Mouse (Mus musculus) left cerebral cortex, postnatal 10 days (tissue): ENCODE data around the gene Polr2c. TPM values are rescaled to one million over a fixed set of nuclear protein-coding genes. Genes with fewer than 3 reads are reported as not detected.

ENCODE experiments used
- DNase-seq, 2 experiments: peaks; one replicate each; pipeline ENCODE4 v3.0.0; 2021 to 2022; ENCODE audit warnings: low spot score in 2 of 2, mixed read lengths in 1 of 2; ENCODE audit errors: extremely low spot score in 1 of 2
- intact Hi-C: fragments of 180-260 bp; cut with DNase I; formaldehyde crosslinking; loops from one replicate; pipeline ENCODE4 v1.15.1; 2025
- total RNA-seq, 2 experiments: library from RNA; stranded (reverse); gene quantifications; 2 replicates each; pipeline ENCODE4 v1.2.3; 2021

Gene Polr2c
- total RNA-seq, 2 experiments from 2014 or later = 50.9 to 55.1 TPM

DNA sequence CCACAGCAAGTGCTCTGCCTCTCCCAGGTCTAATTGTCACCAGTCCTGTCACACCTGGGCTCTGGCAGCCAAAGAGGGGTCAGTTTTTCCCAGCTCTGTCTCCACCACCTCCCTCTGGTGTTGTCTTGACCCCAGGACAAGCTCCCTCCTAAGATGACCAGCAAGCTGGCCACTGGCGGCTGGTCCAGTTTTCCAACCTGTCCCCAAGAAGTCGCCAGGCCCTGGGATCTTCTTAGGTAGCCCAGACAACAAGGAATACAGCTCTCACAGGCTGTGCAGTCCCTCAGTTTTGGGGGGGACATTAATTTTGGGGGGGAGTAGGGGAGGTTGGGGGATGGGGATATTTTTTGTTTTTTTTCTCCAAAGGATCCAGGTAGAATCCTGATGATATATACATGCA is 15.3 kb downstream of the Polr2c start:
- DNase-seq = no peak
- intact Hi-C loops = loop anchor here (5.0 kb wide), 1 partner anchor 35 kb away; no protein-coding TSS in a partner anchor

DNA sequence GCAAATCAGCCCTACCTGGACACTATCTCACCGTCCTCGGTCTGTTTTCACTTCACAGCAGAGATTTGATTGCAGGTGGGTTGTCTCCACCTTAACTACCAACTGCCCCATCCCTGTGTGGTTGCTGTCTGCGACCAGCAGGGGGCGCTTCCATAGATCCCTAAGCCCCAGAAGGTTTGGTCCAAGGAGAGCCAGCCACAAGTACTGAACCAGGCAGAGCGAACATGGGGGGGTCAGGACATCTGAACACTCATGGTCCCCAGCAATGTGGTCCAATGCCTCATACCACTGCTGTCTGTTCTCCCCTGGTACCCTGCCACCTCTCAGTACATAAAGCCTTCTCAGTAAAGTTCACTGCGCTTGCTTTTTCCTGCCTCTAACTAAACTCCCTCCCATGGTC is 17.1 kb downstream of the Polr2c start:
- peak in 1 of 2 experiments; percentile 77 for DNase-seq
- intact Hi-C loops = loop anchor here (5.0 kb wide), 1 partner anchor 33 kb away; no protein-coding TSS in a partner anchor

DNA sequence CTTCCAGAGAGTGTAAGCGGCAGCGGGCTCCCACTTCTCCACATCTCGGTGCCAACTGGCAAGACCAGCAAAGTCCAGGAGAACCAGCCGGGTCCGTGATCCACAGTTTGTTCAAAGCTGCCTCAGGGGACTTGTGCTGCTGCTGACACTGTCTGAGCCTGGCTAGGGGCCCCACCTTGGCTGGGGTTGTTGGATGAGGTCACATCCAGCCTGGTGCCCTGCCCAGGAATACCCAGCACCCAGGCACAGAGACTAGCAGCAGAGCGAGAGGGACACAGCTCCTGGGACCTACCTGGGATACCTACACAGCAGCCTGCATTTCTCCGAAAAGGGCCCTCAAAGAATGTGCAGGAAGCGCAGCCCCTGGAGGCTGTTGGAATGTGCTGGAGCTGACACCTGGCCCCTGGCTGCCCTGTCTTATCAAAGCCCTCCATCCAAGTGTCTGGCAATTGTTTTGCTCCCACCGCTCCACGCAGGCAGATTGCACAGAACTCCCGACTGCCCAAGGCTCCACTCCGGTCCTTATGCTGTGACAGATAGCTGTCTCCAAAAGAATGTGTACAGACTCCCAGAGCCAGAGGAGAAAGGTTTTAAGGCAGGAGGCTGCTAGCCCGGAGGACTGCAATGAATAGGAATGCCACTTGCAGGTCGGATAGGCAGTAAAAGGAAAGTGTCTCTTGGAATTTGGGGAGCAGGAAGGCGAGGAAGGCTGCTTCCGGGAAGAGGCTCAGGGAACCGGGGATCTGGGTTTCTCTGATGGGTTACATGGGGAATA is 18.0 kb downstream of the Polr2c start:
- intact Hi-C loops = no loop called here
- peak in 1 of 2 experiments; percentile 40 for DNase-seq

DNA sequence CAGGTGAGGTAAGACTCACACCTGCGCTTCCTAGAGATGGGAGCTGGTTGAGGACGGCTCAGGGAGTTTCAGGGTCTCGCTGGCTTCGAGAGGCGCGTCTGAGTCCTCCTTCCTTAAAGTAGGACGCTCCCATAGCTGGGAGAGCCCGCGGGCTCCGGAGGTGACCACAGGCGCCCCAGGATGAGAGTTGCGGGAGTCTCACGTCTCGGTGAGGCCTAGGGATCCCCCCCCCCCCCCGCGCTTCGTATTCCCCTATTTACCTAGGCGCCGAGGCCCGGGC is 18.6 kb downstream of the Polr2c start:
- intact Hi-C loops = no loop called here
- DNase-seq = no peak

DNA sequence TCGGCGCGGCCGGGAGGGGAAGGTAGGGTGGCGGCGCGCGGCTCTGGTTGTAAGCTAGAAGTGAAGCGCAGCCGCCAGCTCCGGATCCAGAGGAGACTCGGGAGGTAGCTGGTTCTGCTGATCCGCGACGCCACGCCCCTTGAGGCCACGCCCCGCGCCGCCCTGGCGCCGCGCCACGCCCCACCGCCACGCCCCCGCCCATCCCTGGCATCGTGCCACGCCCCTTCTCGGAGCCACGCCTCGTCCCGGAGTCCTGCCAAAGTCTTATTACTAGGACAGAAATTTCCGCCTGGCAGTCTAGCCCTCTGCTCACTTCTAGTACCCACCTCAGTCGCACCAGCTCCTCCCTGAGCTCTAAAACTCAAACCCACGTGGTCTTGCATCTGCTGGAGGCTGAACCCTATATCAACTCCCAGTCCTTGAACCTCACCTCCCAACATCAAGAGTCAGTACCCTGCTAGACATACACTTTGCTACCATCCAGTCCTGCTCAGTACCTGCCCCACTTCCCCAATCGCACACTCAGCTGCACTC is 19.0 kb downstream of the Polr2c start, which contains the start of gene Dok4:
Gene Dok4, minus strand, starts transcription at position 134 of the 534 bp plus-strand sequence.
- intact Hi-C loops = no loop called here
- DNase-seq = peak in 1 of 2 experiments; percentile 84

DNA sequence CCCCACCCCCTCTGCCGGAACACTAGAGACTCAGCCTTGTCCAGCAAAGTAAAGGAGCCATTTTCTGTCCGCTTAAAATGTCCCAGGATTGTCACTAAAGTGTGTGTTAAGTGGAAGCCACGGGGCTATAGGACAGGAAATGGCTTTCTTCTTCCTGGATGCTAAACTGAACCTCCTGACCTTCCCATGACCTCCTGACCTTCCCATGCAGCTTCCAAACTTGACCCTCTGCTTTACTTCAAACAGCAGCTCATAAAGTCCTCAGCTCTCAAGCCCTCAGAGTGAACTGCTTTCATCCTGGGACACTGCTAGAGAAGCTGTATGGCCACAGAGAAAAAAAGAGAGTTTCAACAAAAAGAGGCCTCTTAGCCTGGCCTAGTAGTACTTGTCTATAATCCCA is 19.6 kb downstream of the Polr2c start:
- intact Hi-C loops = no loop called here
- DNase-seq = no peak

DNA sequence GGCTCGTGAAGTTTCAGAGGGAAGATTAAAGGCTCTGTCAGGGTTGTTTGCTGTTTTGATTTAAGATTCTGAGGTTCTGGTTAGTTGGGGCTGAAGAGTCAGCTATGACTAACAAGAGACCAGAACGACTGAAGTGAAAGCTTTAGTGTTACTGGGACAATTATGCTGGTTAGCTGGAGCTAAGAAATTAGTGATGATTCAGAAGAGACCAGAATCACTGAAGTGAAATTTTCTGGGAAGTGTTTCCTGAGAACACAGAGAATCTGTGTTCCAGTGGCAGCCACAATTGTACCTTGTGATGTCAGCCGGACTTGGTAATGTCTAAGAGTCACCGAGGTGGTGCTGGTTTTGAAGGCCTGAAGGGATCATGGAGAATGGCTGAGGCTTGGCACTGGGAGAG is 23.5 kb downstream of the Polr2c start:
- peak in 1 of 2 experiments; percentile 6 for DNase-seq
- intact Hi-C loops = no loop called here

DNA sequence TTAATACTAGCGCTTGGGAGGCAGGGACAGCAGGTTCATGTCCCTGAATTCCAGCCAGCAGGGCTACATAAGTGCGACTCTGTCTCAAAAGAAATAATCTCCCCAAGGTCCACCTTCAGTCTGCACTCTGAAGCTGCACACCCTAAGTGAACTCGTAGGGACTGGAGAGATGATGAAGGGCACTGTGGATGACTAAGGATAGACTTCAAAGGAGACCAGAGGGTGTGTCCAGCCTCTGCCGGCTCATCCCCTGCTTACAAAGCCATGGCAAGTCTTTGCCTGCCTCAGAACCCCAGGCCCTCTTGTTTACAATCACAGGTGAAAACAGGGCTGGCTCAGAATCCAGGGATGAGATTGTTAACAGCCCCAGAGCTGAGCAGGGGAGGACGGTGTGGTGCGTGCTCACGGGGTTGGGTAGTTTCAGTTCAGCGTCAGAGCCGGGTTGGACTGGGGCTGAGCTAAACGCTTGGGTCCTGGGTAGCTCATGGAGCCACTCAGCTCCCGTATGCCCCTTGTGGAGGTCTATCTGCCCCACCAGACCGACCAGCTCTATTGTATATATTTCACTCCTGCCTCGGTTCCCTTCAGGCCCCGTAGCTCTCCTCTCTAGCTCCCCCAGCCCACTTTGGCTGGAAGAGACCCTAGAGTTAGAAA is 31.3 kb downstream of the Polr2c start:
- DNase-seq = peak in 1 of 2 experiments; percentile 19
- intact Hi-C loops = no loop called here

DNA sequence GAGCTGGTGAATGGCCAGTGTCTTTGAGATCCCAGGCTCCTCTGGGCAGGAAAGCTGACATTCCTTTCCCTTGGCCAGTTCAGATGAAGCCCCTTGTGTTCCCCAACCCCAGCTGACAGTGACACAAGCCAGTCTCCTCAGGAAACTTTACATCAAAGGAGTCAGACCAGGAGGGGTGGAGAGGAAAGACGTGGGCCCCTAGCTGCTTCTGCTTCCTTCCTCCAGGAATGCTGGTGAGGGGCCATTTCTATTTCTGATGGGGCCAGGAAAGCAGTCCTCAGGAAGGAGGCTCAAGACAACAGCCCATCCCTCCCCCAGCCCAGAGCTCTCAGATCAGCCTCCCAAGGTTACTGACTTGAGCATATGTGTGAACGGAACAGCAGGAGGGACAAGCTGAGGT is 35.7 kb downstream of the Polr2c start:
- intact Hi-C loops = no loop called here
- peak in 1 of 2 experiments; percentile 54 for DNase-seq

DNA sequence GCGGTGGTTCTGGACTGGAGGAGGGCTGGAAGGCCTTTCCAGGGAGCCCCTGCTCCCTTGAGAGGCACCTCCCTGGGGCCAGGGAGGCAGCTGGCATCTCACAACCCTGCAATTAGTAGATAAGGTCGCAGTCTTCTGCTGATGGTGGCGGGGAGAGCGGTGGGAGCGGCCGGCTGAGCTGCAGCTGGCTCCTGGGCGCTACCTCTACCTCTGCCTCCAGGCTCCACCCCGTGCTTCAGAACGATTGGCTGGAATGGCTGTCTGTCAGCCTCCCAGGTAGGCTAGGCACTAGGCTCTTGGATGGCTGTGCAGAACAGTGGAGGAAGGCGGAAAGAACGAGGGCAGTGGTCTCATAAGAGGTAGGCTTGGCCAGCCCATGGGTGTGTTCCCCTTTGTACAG is 42.0 kb downstream of the Polr2c start:
- intact Hi-C loops = no loop called here
- peak in 1 of 2 experiments; percentile 20 for DNase-seq

DNA sequence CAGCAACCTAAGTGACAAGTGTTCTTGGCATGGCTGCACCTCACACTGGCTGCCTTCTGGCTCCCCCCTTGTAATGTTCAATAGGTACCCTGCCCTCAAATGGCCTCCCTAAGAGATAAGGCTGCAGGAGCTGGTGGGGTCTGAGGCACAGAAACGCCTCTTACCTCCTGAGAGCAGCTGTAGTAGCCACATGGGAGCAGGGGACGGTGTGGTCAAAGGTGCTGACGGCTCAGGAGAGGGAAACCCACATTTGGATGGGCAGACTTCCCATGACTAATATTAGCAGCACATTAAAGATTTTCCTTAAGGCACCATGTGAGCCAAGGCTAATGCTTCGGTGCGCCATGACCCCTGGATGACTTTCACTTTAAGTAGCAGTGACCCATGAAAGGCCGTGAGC is 43.4 kb downstream of the Polr2c start:
- intact Hi-C loops = no loop called here
- DNase-seq = peak in 1 of 2 experiments; percentile 6

DNA sequence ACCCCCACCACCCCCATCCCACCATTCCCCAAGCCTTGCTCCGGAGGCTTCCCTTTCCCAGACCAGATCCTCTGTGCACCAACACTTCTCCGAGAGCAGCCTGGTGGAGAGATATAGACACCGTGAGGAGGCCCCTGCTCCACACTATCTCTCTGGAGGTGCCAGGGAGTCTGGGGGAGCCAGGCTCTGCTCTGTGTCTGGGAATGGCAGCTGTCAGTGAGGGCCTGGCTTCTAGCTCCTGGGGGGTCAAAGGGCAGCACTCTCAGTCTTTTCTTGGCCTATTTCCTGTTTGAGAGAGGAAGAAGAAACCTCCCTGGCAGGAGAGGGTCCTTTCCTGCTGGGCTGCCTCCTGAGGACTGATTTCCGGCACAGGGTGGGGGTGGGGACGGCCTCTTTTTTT is 43.8 kb downstream of the Polr2c start:
- DNase-seq = peak in 1 of 2 experiments; percentile 54
- intact Hi-C loops = no loop called here

DNA sequence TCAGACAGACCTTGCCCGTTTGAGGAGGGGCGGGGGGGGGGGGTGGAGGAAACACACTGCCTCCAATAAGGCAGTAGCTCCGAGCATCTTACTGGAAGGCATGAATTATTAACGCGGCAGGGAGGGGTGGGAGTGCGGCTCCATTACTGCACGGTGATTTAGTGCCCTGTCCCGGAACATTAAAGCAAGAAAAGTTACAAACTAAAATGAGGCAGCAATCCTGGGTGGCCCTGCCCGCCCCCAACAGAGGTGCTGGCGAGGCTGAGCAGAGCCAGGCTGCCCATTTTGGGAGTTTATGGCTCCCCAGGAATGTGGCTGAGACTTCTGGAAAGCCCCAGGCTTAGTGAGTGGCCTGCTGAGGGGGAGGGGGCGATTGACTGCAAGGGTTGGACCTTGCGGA is 46.5 kb downstream of the Polr2c start:
- intact Hi-C loops = no loop called here

DNA sequence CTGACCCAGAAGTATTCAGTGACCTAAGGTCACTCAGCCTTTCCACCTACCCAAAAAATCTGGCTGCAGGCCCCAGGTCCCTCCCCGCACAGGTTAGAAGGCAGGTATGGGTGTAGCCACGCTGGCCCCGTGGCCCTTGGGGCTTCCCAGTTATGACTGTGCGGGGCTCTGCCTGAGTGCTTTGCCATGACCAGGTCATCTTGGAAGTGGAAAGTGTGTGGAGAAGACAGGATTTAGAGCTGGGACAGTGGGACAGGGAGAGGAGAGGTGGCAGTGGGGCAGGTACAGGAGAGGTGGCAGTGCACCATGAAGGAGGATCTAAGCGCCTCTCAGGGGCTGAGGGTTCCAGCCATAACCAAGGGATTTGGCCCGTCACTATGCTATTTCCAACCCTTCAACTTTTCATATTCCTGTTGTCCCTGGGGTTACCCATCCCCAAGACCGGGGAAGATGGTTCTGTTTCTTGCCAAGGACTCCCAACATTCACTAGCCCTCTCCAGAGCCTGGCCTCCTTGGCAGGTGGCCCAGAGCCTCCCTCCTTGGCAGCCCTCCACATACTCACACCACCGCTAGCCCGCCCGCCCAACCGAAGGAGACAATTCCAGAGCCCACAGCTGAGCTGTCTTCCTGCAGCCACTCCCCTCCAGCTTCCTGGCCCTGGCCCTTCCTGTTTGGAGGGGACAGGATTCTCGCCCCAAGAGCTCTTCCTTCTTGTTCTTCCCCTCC is 47.4 kb downstream of the Polr2c start:
- intact Hi-C loops = loop anchor here (5.0 kb wide), 1 partner anchor 32 kb away; no protein-coding TSS in a partner anchor
- peak; percentile 58 to 94 for DNase-seq

More for the DNA sequence above, 46.5 kb downstream of the Polr2c start:
- peak in 1 of 2 experiments; percentile 18 for DNase-seq

DNA sequence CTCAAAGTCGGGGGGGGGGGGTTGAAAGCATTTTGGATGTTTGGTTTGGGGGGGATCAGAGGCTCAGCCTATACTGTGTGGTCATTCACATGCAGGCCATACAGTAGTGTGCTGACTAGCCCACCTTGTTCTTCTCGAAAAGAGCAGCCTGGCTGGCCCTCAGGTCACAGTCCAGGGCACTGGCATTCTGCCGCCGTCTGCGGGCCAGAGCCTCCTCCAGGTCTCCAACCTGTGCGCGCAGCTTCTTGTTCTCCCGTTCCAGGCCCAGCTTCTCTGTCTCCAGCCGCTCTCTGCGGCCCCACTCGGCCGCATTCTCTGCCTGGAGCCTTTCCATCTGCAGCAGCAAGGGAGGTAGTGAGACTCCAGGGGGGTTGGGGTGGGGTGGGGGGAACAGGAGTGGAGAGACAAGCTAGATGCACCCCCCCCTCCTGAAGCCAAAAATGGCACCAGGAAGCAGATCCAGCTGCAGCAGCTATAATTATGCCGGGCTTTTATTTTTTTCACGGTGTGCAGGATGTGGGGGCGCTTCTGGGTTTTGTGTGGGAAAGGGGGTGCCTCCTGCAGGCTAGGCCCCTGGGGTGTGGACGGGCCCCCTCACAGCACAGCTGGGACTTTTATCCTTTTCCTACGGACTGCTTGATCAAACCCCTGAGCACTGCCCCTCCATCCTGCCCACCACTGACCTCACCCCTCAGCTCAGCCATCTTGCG is 50.5 kb downstream of the Polr2c start:
- DNase-seq = peak in 1 of 2 experiments; percentile 60
- intact Hi-C loops = loop anchor here (5.0 kb wide), 1 partner anchor 35 kb away; no protein-coding TSS in a partner anchor

DNA sequence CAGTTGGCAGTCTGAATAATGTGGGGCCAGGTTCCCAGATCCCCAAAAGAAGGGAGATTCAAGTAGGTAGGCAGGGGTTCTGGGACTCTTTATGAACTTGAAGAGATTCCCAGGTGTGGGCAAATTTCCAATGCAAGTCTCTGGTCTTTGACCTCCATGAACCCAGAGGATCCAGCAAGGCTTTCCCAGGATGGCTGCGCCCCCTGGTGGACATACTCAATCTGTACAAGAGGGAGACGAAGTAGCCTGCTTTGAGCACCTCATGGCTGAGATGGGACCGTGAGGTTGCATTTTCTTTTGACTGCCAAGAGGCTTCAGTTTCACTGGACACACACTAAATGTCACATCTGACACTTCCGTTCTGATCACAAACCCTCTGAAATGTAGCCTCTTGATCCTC is 51.6 kb downstream of the Polr2c start:
- peak; percentile 9 to 85 for DNase-seq
- intact Hi-C loops = loop anchor here (5.0 kb wide), 1 partner anchor 37 kb away; no protein-coding TSS in a partner anchor

DNA sequence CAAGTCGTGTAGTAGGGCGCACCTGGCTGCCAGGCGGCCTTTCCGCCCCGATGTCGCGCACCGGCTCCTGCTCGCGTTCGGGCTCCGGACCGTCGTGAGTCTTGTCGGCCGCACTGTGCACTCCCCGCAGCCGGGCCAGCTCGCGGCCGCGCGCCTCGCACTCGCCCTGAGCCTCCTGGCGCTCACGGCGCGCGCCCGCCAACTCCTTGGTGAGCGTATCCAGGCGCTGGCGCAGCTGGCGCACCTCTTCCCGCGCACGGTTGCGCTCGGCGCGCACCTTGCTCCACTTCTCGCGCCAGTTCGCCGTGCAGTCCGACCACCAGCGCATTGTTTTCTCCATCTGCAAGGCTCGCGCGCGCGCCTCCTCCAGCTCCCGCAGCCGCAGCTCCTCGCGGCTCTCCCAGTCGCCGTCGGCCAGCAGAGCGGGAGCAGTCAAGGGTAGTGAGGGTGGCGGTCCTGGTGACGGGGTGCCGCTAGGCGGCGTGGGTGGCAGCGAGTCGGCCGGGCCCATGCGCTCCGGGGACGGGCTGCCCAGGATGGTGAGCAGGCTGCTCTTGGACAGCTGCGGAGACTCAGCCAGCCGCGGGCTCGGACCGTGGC is 55.9 kb downstream of the Polr2c start:
- intact Hi-C loops = no loop called here
- DNase-seq = peak; percentile 15 to 65

DNA sequence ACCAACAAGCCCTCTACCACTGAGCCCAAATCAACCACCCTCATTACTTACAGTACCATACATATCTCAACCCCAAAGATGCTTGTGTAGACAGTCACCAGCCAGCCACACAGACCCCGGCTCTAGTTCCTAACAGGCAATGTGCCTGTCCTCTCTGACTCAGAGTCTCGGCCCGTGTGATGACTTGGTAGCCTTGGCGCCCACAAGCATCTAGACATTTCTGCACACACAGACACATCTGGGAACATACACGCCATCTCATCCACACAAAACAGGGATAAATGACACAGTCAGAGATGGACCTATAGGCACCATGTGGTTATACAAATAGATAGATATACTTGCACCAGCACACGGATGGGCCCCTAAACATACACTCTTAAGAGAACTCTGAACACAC is 57.0 kb downstream of the Polr2c start:
- intact Hi-C loops = no loop called here

More for the DNA sequence above, 57.0 kb downstream of the Polr2c start:
- DNase-seq = no peak
